Mouse (Mus musculus): ENCODE measurements around the gene Fam193a. TPM values are rescaled to one million over a fixed set of nuclear protein-coding genes. Genes with fewer than 3 reads are reported as not detected.

The Fam193a gene
- polyA plus RNA-seq, 1 experiment from 2014 or later = 14.1 TPM

DNA sequence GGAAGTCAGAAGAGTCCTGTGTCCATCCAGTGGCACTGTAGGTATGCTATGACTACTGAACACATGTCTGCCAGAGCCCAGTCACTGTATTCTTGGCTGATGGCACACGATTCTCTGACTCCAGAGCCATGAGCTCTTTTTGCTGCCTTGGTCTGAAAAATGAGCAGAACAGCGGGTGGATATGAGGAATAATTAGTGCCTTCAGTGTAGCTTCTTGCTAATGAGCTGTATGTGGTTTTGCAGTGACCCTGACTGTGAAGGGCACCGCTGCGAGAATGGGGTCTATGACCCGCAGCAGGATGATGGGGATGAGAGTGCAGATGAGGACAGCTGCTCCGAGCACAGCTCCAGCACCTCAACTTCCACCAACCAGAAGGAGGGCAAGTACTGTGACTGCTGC, 92.1 kb downstream of the Fam193a start:
- Histone ChIP-seq H3K27me3 (ENCODE audit: control insufficient read depth, insufficient read depth, low read depth, low read length) (no peaks in the 10 kb centered on the region), H3K27ac (ENCODE audit: low read length) (no peak overlapping the region), H3K4me3 (ENCODE audit: low read depth, low read length) (no peak overlapping the region), H3K9me3 (replicated peaks; ENCODE audit: control insufficient read depth, low read length, poor library complexity, severe bottlenecking) (no peaks in the 10 kb centered on the region), H3K4me2 (ENCODE audit: low read length) (no peak overlapping the region), H3K9ac (ENCODE audit: low read depth, low read length) (no peak overlapping the region), H3K36me3 (ENCODE audit: control insufficient read depth, insufficient read depth, low read length) (peaks cover 57% of the 10 kb centered on the region), H3K4me1 (ENCODE audit: control insufficient read depth, insufficient read depth, low read length) (no peaks in the 10 kb centered on the region)
- 80% methylated on average over 6 of the region's 6 CpGs for WGBS
- ATAC-seq = no peak

DNA sequence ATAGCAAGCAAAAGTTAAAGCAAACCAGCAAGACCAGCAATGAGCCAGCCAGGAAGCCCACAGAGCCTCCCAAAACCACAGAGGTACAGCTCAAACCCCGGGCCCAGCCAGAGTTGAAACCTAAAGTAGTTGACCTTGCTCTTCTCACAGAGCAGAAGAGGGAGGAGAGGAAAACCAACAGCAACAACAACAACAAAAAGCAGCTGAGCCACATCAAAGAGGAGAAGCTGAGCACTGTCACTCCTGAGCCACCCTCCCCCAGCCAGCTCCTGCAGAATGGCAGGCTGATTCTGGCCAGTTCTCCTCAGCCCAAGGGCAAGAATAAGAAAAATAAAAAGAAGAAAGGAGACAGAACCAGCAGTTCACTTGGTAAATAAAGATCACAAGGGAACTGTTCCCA, 96.3 kb downstream of the Fam193a start:
- no peak overlapping the region for H3K4me2 ChIP-seq (ENCODE audit: low read length)
- no peaks in the 10 kb centered on the region for H3K4me1 ChIP-seq (ENCODE audit: control insufficient read depth, insufficient read depth, low read length)
- H3K9me3 ChIP-seq (replicated peaks; ENCODE audit: control insufficient read depth, low read length, poor library complexity, severe bottlenecking) = no peaks in the 10 kb centered on the region
- H3K27me3 ChIP-seq (ENCODE audit: control insufficient read depth, insufficient read depth, low read depth, low read length) = no peaks in the 10 kb centered on the region
- H3K4me3 ChIP-seq (ENCODE audit: low read depth, low read length) = no peak overlapping the region
- H3K27ac ChIP-seq (ENCODE audit: low read length) = no peak overlapping the region
- WGBS = 100% methylated on average over 1 of the region's 1 CpGs
- ATAC-seq = no peak
- H3K9ac ChIP-seq (ENCODE audit: low read depth, low read length) = no peak overlapping the region
- H3K36me3 ChIP-seq (ENCODE audit: control insufficient read depth, insufficient read depth, low read length) = peaks cover 30% of the 10 kb centered on the region

DNA sequence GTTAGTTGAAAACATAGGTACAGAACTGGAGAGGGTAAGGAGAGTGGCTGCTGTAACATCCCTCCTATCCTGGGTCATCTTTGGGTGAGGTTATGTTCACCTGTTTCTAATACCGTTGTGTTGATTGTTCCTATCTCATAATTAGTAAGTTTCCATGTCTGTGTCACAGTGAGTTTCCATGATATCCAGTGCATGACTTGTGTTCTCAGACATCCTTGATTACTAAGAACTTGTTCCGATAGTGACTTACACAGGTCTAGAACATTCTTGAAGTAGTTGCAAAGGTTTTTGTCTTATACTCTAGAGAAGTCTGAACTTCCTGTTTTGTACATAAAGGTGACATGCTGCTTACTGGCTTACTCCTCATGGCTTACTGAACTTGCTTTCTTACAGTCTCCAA, 96.9 kb downstream of the Fam193a start:
- no peak overlapping the region for H3K4me3 ChIP-seq (ENCODE audit: low read depth, low read length)
- H3K4me2 ChIP-seq (ENCODE audit: low read length) = no peak overlapping the region
- no peak for ATAC-seq
- no peak overlapping the region for H3K27ac ChIP-seq (ENCODE audit: low read length)
- H3K36me3 ChIP-seq (ENCODE audit: control insufficient read depth, insufficient read depth, low read length) = peaks cover 27% of the 10 kb centered on the region
- H3K4me1 ChIP-seq (ENCODE audit: control insufficient read depth, insufficient read depth, low read length) = no peaks in the 10 kb centered on the region
- no peak overlapping the region for H3K9ac ChIP-seq (ENCODE audit: low read depth, low read length)
- no peaks in the 10 kb centered on the region for H3K27me3 ChIP-seq (ENCODE audit: control insufficient read depth, insufficient read depth, low read depth, low read length)
- WGBS = 100% methylated on average over 2 of the region's 2 CpGs
- H3K9me3 ChIP-seq (replicated peaks; ENCODE audit: control insufficient read depth, low read length, poor library complexity, severe bottlenecking) = no peaks in the 10 kb centered on the region

DNA sequence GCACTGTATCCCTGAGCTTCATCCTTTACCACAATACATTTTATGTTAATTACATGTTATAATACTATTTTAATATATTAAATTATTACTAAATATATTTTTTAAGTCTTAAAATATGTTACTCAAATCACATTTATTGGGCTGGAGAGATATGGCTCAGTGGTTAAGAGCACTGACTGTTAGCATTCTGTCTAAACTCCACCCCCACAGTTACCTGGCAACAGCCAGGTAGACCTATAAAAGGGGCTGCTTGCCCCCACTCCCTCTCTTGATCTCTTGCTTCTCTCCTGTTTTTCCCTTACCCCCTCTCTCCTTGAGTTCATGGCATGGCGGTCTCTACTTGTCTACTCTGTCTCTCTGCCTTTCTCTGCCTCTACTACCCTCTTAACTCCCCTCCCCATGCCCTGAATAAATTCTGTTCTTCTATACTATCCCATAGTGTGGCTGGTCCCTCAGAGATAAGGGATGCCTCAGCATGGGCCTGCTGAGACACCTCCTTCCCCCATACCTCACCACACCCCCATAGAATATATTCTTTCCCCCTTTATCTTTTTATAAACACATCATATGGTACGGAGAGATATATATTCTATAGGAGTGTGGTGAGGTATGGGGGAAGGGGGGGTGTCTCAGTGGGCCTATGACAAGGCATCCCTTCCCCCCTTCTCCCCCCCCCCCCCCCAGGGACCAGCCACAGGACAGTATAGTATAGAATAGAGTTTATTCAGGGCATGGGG, 98.5 kb downstream of the Fam193a start:
- WGBS = 94% methylated on average over 2 of the region's 2 CpGs
- Histone ChIP-seq H3K27me3 (ENCODE audit: control insufficient read depth, insufficient read depth, low read depth, low read length) (no peaks in the 10 kb centered on the region), H3K36me3 (ENCODE audit: control insufficient read depth, insufficient read depth, low read length) (peaks cover 24% of the 10 kb centered on the region), H3K4me3 (ENCODE audit: low read depth, low read length) (no peak overlapping the region), H3K27ac (ENCODE audit: low read length) (no peak overlapping the region), H3K9me3 (replicated peaks; ENCODE audit: control insufficient read depth, low read length, poor library complexity, severe bottlenecking) (no peaks in the 10 kb centered on the region), H3K4me1 (ENCODE audit: control insufficient read depth, insufficient read depth, low read length) (no peaks in the 10 kb centered on the region), H3K9ac (ENCODE audit: low read depth, low read length) (no peak overlapping the region), H3K4me2 (ENCODE audit: low read length) (no peak overlapping the region)
- ATAC-seq = no peak

DNA sequence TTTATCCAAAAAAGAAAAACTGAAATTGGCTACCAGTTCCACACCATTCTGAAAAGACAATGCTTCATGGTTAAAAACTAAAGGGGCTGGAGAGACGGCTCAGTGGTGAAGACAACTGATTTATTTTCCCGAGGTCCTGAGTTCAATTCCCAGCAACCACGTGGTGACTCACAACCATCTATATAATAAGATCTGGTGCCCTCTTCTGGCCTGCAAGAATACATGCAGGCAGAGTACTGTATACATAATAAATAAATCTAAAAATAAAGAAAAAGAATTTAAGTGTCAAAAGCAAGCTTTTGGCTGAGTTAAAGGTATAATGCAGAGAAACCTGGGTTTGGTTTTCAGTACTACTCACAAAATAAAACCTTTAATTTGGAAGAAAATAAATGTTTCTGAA, 111.2 kb downstream of the Fam193a start:
- ATAC-seq = no peak
- Histone ChIP-seq H3K9me3 (replicated peaks; ENCODE audit: control insufficient read depth, low read length, poor library complexity, severe bottlenecking) (no peaks in the 10 kb centered on the region), H3K27ac (ENCODE audit: low read length) (no peak overlapping the region), H3K27me3 (ENCODE audit: control insufficient read depth, insufficient read depth, low read depth, low read length) (no peaks in the 10 kb centered on the region), H3K4me3 (ENCODE audit: low read depth, low read length) (no peak overlapping the region), H3K9ac (ENCODE audit: low read depth, low read length) (no peak overlapping the region), H3K4me2 (ENCODE audit: low read length) (no peak overlapping the region), H3K36me3 (ENCODE audit: control insufficient read depth, insufficient read depth, low read length) (peaks cover 28% of the 10 kb centered on the region), H3K4me1 (ENCODE audit: control insufficient read depth, insufficient read depth, low read length) (no peaks in the 10 kb centered on the region)
- WGBS = 82% methylated on average over 3 of the region's 3 CpGs

DNA sequence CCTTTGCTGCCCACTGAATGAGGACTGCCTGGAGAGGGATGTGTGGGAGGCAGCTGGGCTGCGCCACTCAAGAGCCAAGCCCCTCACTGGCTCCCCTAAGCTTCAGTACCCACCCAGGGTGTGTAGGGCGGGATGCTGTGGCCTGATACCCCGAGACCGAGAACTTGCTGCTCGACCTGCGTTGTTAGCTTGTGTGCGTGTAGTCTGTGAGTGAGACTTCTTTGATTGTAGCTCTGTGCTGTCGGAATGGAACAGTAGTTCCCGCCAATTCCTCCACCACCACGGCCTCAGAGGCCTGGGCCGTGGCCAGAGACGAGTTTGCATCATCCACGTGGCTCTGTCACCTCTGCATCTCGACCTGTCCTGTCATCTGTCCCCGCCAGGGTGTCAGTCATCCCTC, 116.0 kb downstream of the Fam193a start:
- H3K9me3 ChIP-seq (replicated peaks; ENCODE audit: control insufficient read depth, low read length, poor library complexity, severe bottlenecking) = no peaks in the 10 kb centered on the region
- H3K4me3 ChIP-seq (ENCODE audit: low read depth, low read length) = no peak overlapping the region
- no peak overlapping the region for H3K4me2 ChIP-seq (ENCODE audit: low read length)
- no peaks in the 10 kb centered on the region for H3K4me1 ChIP-seq (ENCODE audit: control insufficient read depth, insufficient read depth, low read length)
- H3K36me3 ChIP-seq (ENCODE audit: control insufficient read depth, insufficient read depth, low read length) = peaks cover 10% of the 10 kb centered on the region
- no peak overlapping the region for H3K9ac ChIP-seq (ENCODE audit: low read depth, low read length)
- H3K27me3 ChIP-seq (ENCODE audit: control insufficient read depth, insufficient read depth, low read depth, low read length) = no peaks in the 10 kb centered on the region
- no peak overlapping the region for H3K27ac ChIP-seq (ENCODE audit: low read length)
- no peak for ATAC-seq
- WGBS = 95% methylated on average over 15 of the region's 15 CpGs

DNA sequence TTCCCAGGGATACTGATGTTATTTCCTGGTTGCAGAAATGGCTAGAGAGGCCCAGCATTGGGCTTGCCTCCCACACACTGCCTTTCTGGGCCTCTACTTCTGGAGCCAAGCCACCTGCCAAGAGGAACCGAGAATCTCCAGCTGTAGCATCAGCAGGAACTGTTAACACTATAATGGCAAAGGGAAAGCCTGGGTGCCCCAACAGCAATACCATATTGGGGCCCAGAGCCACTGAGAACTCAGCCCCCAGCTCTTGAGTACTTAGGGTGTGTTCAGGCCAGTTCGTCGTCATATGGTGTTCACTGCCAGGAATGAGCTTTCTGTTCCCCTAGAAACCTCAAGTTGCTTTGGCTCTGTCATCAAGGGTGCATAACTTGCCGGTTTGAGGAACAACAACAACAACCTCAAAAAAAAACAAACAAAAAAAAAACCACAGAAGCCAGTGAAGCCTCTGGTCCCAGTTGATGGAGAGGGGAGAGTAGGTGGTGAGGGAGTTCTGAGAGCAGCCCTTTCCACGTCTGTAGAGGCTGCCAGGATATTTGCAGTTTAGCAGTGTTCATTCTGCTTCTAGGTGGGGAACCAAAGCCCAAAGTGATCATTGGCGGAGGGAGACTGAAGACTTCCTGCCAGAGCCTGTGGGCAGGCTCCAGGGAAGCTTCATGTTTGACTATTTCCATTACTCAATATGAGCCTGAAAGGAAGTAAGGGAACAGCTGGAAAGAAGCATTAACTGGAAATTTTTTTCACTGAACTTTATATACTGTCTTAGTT, 117.8 kb downstream of the Fam193a start:
- H3K4me2 ChIP-seq (ENCODE audit: low read length) = no peak overlapping the region
- peaks cover 9% of the 10 kb centered on the region; the same call in 1 of the 2 replicates for H3K36me3 ChIP-seq (ENCODE audit: control insufficient read depth, insufficient read depth, low read length)
- H3K4me1 ChIP-seq (ENCODE audit: control insufficient read depth, insufficient read depth, low read length) = no peaks in the 10 kb centered on the region
- H3K27me3 ChIP-seq (ENCODE audit: control insufficient read depth, insufficient read depth, low read depth, low read length) = no peaks in the 10 kb centered on the region
- no peaks in the 10 kb centered on the region for H3K9me3 ChIP-seq (replicated peaks; ENCODE audit: control insufficient read depth, low read length, poor library complexity, severe bottlenecking)
- no peak overlapping the region for H3K4me3 ChIP-seq (ENCODE audit: low read depth, low read length)
- H3K9ac ChIP-seq (ENCODE audit: low read depth, low read length) = no peak overlapping the region
- H3K27ac ChIP-seq (ENCODE audit: low read length) = no peak overlapping the region
- 83% methylated on average over 6 of the region's 6 CpGs for WGBS
- no peak for ATAC-seq

DNA sequence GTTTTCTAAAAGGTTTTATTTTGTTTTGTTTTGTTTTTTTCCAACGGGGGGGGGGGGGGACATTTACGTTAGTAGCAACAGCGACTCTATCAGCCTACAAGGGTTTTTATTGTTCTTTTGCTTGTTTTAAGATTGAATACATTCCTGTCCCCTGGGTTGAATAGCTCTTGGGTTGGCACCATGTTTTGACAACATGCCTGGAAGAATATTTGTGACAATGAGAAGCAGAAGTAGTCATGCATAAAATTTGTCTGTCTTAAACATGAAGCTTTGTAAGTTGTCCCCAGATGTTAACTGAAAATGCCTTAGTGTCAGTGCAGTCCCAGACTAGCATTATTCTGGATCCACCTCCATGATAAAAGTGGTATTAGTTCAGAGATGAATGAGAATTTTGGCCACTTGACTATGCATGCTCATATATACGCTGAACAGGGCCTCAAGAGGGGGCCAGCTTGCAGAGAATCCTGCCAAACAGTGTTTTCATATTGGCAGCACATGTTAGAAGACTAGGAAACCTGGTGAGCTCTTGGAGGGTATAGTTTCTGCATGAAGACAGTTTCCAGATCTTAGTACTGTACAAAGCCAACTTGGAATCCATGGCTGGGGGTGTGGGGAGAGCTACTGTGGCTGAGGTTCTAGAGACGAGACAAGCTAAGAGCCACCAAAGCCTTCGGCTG, 119.1 kb downstream of the Fam193a start:
- Histone ChIP-seq H3K36me3 (ENCODE audit: control insufficient read depth, insufficient read depth, low read length) (peaks cover 9% of the 10 kb centered on the region; the same call in 1 of the 2 replicates), H3K9me3 (replicated peaks; ENCODE audit: control insufficient read depth, low read length, poor library complexity, severe bottlenecking) (no peaks in the 10 kb centered on the region), H3K27me3 (ENCODE audit: control insufficient read depth, insufficient read depth, low read depth, low read length) (no peaks in the 10 kb centered on the region), H3K4me2 (ENCODE audit: low read length) (no peak overlapping the region), H3K9ac (ENCODE audit: low read depth, low read length) (no peak overlapping the region), H3K4me3 (ENCODE audit: low read depth, low read length) (no peak overlapping the region), H3K27ac (ENCODE audit: low read length) (no peak overlapping the region), H3K4me1 (ENCODE audit: control insufficient read depth, insufficient read depth, low read length) (no peaks in the 10 kb centered on the region)
- no peak for ATAC-seq
- WGBS = 73% methylated on average over 6 of the region's 6 CpGs

DNA sequence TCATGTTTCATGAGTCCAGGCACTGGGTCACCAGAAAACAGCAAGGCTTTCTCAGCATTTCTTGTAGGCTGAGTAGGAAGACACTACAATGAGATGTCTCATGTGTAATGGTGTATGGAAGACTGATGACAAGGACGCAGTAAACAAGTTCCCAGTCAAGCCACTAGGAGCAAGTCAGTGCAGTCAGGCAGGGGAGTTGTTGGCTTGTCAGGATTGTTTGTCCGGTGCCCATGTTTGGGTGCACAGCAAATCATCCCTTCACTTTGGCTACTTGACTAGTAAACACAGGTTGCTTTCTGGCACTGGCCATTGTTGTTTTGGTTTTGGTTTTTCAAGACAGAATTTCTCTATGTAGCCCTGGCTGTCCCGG, 119.7 kb downstream of the Fam193a start:
- H3K4me1 ChIP-seq (ENCODE audit: control insufficient read depth, insufficient read depth, low read length) = no peaks in the 10 kb centered on the region
- no peak for ATAC-seq
- H3K4me3 ChIP-seq (ENCODE audit: low read depth, low read length) = no peak overlapping the region
- H3K27me3 ChIP-seq (ENCODE audit: control insufficient read depth, insufficient read depth, low read depth, low read length) = no peaks in the 10 kb centered on the region
- peaks cover 9% of the 10 kb centered on the region; the same call in 1 of the 2 replicates for H3K36me3 ChIP-seq (ENCODE audit: control insufficient read depth, insufficient read depth, low read length)
- 92% methylated on average over 3 of the region's 3 CpGs for WGBS
- no peak overlapping the region for H3K27ac ChIP-seq (ENCODE audit: low read length)
- no peak overlapping the region for H3K4me2 ChIP-seq (ENCODE audit: low read length)
- no peak overlapping the region for H3K9ac ChIP-seq (ENCODE audit: low read depth, low read length)
- no peaks in the 10 kb centered on the region for H3K9me3 ChIP-seq (replicated peaks; ENCODE audit: control insufficient read depth, low read length, poor library complexity, severe bottlenecking)

Measured in midbrain, embryonic 16.5 days (tissue).